Mouse (Mus musculus): Measurements from ENCODE around the gene Zfp418. TPM values are rescaled to one million over a fixed set of nuclear protein-coding genes. Genes with fewer than 3 reads are reported as not detected.
A peak's percentile ranks its signal among the peaks of the same experiment; 100 is the strongest.
"Not testable (repeated sequence)": the region's sequence is repeated elsewhere in the genome, so short reads cannot be mapped to it uniquely, and the experiment has no call there.

Gene Zfp418
- 1 to 10 TPM; 2.4 to 2.6 TPM for polyA plus RNA-seq (2017; shearing (Covaris generic))

DNA sequence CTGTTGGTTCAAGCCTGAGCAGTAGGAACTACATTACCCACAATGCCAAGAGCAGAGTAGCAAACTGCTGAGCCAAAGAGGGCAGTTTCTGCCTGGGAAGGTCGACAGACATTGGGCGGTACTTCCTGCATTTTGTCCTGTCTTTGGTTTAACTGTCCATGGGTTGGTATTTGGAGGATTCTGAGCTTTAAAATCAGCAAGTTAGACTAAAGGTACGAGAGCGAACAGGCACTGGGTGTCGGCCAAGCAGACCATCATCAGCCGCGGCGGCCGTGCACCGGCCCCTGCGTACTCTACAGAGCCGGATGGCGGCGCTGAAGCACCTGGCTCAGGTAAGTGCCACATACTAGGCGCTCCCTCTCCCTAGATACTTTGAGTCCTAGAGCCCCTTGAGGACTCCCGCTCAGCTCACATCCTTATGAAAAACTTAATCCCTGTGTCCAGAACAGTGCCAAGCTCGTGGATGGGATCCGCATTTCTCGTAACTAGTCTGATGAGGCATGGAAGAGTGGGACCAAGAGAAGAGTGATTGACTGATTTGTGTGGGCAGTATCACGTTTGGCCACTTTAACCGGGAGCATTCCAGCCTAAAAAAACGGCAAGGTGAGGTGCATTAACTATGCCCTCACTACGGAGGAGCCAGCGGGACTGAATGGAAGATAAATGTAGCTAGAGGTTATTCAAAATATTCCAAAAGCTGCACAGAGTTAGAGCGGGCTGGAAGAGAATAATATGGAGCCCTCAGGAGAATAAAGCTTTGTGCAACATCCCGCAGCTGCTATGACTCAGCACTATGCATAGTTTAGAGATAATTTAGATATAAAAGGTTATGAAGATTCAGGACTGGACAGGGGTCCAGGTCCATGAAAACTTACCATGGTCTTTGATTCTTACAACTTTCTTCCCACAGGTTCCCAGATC is at the start of gene Zfp418:
Zfp418 (plus strand) TSS at position 104 of the 921 bp plus-strand sequence.
- peak; percentile 98 for ATAC-seq

DNA sequence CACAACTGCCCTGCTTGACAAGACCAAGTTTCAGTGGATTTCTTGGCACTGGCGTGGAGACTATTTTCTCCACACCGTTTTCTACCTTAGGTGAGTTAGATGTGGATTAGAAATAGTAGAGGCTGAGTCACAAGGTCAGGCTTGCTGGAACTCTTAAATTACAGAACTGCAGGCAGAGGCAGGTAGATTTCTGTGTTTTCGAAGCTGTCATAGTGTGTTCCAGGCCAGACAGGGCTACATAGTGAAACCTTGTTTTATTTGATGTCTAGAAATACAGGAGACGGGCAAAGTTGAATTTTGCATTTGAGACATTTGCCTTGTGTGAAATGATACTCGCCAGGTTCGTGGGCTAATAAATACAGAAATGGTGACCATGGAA is 49.5 kb upstream of the Zfp418 start:
- peak; percentile 1 for ATAC-seq

DNA sequence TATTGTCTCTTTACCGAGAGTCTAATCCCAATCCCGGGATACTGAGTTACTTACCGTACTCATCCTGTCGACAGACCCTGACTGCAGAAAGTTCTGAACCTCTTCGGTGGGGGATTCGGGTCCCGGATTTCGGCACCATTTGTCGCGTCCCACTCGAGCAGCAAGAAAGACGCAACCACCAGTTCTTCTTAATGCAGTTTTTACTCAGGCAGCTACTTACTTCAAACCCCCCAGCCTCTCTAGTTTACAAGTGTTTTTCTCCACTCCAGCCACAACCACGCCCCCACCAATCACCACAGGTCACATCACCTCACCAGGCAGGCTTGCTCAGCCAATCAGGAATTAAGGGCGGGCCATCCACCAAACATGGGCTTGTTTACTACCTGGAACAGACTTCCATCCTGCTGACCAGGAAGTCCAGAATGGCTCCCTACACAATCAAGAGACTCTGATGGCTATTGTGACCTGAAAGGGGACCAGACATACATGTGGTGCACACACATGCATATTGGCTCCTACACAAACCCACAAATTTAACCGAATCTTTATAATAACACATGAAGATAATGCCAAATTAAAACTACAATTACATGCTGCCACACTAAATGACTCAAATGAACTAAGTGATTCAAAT is 40.5 kb upstream of the Zfp418 start:
- peak; percentile 59 for ATAC-seq

DNA sequence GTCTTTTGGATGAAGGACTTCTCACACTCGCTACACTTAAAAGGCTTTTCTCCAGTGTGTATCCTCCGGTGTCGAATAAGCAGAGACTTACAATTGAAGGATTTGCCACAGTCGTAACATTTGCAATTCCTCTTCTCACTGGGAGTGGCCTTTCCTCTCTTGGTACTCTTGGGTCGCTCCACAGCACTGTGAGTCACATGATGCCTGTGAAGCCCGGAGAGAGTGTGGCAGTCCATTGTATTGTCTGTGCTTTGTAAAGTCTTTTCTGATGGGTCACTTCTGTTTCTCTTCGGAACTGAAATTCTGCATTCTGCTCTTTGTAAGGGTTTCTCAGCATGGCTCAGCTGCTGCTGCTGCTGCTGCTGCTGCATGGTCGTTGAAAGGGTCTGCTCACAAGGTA is 38.4 kb upstream of the Zfp418 start:
- no peak for ATAC-seq

DNA sequence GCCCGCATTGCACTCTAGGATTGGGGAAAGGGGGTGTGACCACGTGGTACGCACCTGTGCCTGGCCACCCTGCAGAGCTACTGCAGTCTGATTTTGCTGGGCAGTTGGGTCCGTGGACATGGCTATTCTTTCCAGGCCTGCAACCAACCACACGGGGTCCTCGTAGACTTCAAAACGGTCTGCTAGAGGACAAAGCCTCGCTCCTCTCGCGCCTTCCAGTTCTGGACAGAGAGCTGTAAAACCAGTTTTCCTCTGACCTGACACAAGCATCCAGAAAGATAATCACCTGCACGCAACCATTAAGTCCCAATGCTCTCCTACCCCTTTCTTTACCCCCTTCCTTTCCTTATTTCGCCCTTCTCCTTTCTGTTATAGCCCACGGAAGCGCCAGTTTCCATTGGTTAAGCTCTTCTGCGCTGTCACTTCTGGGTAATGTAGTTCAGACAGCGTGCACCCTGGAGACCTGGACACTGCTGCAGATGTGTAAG is 34.7 kb upstream of the Zfp418 start, which contains the start of gene Zfp773:
Zfp773 (minus strand) TSS at position 377 of the 488 bp plus-strand sequence.
- peak; percentile 97 for ATAC-seq

DNA sequence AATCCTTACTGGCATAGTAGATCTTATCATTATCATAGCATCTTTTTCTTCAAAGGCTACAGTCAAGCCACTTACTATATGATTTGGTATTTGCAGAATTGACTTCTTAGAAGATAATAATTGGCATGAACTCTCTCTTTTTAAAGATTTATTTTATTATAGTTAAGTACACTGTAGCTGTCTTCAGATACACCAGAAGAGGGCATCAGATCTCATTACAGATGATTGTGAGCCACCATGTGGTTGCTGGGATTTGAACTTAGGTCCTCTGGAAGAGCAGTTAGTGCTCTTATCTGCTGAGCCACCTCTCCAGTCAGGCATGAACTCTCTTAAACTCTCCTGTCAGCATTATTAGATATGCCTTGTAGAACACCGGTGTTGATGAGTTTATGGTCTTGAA is 26.9 kb upstream of the Zfp418 start:
- no peak for ATAC-seq

DNA sequence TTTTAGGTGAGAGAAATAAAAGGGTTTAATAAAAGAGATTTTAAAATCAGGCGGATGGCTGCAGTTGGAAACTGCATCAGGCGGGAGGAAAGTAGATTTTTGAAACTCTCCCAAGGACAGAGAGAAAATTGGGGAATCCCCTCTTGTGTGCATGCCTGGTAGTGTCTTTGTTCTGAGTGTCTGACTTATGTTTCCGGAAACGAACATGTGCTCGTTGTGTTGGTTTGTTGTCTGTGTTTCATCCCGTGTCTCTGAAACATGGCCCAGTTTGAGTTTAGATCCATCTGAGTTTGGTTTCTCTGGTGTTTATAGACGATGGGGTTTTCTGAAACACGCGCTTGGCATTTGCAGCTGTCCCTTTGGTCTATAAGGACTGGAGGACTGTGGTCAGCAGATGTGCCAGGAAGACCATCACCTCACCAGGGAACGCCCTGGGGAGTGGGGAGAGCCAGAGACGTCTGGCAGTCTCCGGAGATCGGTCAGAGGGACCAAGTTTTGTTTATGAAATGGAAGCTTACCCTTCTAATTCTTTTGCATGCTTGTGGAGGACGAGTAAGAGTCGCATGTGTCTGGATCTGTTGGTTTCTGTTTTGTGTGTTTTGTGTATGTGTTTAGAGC is 25.0 kb upstream of the Zfp418 start:
- no peak for ATAC-seq

DNA sequence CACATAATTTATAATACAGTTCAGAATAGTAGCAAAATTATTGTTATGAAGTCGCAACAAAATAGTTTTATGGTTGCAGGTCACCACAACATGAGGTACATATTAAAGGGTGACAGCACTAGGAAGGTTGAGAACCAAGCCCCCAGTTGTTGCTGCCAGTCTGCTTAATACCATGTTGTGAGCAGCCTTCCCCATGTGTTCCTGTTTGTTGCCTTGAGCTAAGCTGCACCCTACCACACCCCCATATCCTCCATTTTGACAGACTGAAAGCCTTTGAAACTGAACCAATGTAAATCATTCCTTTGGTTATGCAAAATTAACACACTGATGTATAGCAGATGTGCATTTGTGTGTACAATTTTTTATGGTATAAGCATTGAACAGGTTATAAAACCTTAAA is 14.8 kb downstream of the Zfp418 start:
- ATAC-seq: no peak

DNA sequence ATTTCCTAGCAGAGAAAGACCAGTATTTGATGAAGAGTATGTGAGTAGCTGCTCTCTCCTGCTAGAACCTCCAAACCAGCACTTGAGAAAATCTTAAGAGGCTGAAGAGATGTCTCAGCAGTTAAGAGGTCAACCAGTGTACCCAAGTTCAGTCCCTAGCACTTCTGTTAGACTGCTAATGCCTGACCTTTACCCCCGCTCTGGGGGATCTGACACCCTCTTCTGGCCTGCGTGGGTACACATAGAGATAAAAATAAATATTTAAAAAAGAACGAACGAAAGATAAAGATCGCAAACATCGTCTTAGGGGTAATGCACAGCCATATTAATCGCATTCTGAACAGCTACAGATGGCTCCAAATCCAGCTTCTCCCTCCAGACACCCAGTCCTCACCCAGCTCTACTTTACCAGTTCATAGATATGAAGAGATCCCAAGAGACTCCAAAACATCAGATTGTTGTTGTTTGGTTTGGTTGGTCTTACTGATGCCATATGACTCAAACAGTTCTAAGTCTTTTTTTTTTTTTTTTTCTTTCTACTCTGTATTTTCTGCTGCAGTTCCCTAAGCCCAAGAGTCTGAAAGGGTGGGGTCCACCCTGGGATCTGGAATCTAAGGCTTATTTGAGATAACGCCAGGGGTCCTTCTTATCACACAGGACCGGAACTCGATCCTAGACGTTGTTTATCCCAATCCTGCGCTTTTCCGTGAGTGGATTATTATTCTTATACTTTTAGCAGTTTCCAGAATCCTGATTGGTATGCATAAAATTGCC is 16.5 kb downstream of the Zfp418 start:
- ATAC-seq: no peak

DNA sequence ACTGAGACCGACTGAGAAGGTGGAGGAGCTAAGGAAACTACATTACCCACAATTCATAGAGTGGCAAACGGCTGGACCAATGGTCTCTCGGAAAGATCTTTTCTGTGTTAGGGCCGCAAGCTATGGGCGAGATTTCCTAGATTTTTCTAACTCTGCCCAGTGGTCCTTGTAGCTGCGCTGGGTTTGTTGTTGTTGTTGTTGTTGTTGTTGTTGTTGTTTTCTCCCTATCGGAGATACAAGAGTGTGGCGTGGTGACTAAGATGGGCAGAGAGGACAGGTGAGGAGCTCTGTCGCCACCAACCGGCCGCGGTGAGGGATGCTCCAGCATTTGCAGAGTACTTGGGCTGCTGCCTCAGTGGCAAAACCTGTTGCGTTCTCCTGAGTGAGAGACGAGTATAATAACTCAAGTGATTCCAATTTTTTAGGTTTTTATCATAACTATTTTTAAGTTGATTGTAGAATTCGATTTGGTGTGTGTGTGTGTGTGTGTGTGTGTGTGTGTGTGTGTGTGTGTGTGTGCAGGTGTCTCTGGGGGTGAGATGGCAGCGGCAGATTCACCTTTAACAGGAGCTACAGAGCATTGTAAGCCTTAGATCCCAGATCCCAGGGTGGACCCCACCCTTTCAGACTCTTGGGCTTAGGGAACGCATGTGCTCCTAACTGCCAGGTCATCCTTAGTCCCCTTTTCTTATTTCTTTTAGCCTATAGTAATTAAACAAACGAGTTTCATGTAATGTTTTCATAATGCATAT is 17.2 kb downstream of the Zfp418 start:
- ATAC-seq: peak; percentile 99

DNA sequence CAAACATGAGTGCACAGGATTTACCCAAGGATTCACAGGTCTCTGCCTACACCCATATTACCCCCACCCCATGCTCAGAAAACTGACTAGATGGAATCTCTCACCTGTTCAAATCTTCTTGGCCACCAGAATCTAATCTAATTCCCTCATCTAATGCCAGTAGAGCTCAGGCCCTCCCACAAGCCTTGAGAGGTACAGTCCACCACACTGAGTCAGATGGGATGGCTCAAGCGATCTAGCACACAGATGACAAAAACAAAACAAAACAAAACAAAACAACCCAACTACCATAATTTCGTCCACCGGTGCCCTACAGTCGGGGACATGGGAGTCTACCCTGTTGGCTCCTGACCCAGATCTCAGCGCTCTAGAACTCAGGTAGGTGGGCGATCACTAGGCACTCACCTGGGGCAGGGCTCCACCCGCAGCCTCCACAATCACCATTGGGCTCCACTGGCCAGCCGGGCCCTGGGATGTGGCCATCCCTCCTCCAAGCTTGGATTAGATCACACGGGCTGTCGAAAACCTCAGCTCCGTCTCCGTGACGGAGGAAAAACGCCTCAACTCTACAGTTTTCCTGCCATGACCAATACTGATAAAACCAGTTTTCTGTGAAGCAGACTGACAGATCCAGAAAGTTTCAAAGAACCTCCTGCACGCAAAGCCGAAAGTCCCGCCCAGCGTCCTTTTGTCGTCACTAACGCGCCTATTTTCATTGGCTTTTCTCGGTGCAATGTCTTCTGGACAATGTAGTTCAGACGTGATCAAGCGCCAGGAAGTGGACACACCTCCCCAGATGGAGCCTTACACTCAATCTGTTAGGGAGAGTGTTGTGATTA is 38.4 kb downstream of the Zfp418 start, which contains the start of gene Zfp772:
Zfp772 (minus strand) TSS at position 686 of the 839 bp plus-strand sequence.
- not testable (repeated sequence) for ATAC-seq

Other genes starting within 250 kb of the Zfp418 start
- gene Aurkc, start 176.0 kb upstream of the Zfp418 start, polyA plus RNA-seq (2017; shearing (Covaris generic)): not detected
- gene Zfp954, start 49.8 kb upstream of the Zfp418 start, polyA plus RNA-seq (2017; shearing (Covaris generic)): 10 to 100 TPM; 23.4 to 23.7 TPM
- 1 to 10 TPM; 8.9 to 9.6 TPM for gene Zfp773, start 34.6 kb upstream of the Zfp418 start, polyA plus RNA-seq (2017; shearing (Covaris generic))
- gene Zfp772, start 38.7 kb downstream of the Zfp418 start, polyA plus RNA-seq (2017; shearing (Covaris generic)): 1 to 10 TPM; 4.5 to 4.7 TPM
- gene Vmn2r29, start 76.0 kb downstream of the Zfp418 start, polyA plus RNA-seq (2017; shearing (Covaris generic)): under 1 TPM in 1 of 2 experiments, not detected in 1; 0.12 TPM
- gene Gm45844, start 107.0 kb downstream of the Zfp418 start, polyA plus RNA-seq (2017; shearing (Covaris generic)): under 1 TPM; 0.23 to 0.95 TPM
- gene Clcn4, start 129.5 kb downstream of the Zfp418 start, polyA plus RNA-seq (2017; shearing (Covaris generic)): 10 to 100 TPM; 53.4 to 67.2 TPM
- gene Vmn2r30, start 166.3 kb downstream of the Zfp418 start, polyA plus RNA-seq (2017; shearing (Covaris generic)): not detected
- gene Gm45783, start 203.2 kb downstream of the Zfp418 start, polyA plus RNA-seq (2017; shearing (Covaris generic)): not detected
- gene Vmn2r31, start 228.4 kb downstream of the Zfp418 start, polyA plus RNA-seq (2017; shearing (Covaris generic)): under 1 TPM in 1 of 2 experiments, not detected in 1; 0.11 TPM